Mouse (Mus musculus) lung, embryonic 14.5 days (tissue): ENCODE data around the gene Chd2. TPM values are rescaled to one million over a fixed set of nuclear protein-coding genes. Genes with fewer than 3 reads are reported as not detected.

Experiments used
- ATAC-seq: fragments of 200-750 bp; cut with Nextera tagmentation; 2 replicates; pipeline ENCODE4 v1.8.0; 2017; ENCODE audit warnings: mild to moderate bottlenecking, moderate TSS enrichment, moderate library complexity; ENCODE audit not compliant: insufficient read depth
- DNase-seq: peaks from one replicate; pipeline ENCODE4 v3.0.0-alpha.2; 2015
- H3K27ac ChIP-seq: fragments of 300-500 bp; sonication (generic); 2 replicates; pipeline ENCODE4 v1.5.1; 2014; ENCODE audit warnings: low read depth, mild to moderate bottlenecking, moderate library complexity
- H3K27me3 ChIP-seq: fragments of 300-500 bp; sonication (generic); 2 replicates; pipeline ENCODE4 v1.6.1; 2014; ENCODE audit warnings: low read length, control low read depth; ENCODE audit not compliant: insufficient read depth
- H3K36me3 ChIP-seq: fragments of 300-500 bp; sonication (generic); 2 replicates; pipeline ENCODE4 v1.6.1; 2014; ENCODE audit warnings: control low read depth; ENCODE audit not compliant: insufficient read depth
- H3K4me1 ChIP-seq: fragments of 300-500 bp; sonication (generic); 2 replicates; pipeline ENCODE4 v1.6.1; 2014; ENCODE audit warnings: antibody characterized with exemption, control low read depth; ENCODE audit not compliant: insufficient read depth
- H3K4me2 ChIP-seq: fragments of 300-500 bp; sonication (generic); 2 replicates; pipeline ENCODE4 v1.6.1; 2014; ENCODE audit warnings: mild to moderate bottlenecking
- H3K4me3 ChIP-seq: fragments of 300-500 bp; sonication (generic); 2 replicates; pipeline ENCODE4 v1.5.1; 2014; ENCODE audit warnings: low read depth, low read length
- H3K9ac ChIP-seq: fragments of 300-500 bp; sonication (generic); 2 replicates; pipeline ENCODE4 v1.6.1; 2014
- H3K9me3 ChIP-seq: fragments of 300-500 bp; sonication (generic); 2 replicates; pipeline ENCODE4 v1.6.1; 2016; ENCODE audit warnings: low read depth, low read length, control low read depth
- CTCF ChIP-seq: IDR thresholded peaks from 2 replicates; pipeline ENCODE4 v1.5.1; 2016; ENCODE audit warnings: antibody characterized with exemption, low read depth
- WGBS: fragments of 180-500 bp; shearing (Covaris S2); extraction: QIAGEN DNeasy Blood & Tissue Kit; methylation state at CpG from one replicate; pipeline ENCODE4 v1.1.7; 2014; 5-methylcytosine and 5-hydroxymethylcytosine counted together
- polyA plus RNA-seq: library from polyadenylated mRNA; unstranded; fragments of >200 nt; fragmentation: Nextera tagmentation; extraction: Ambion mirVana; gene quantifications from 2 replicates; pipeline ENCODE4 v1.2.1, GENCODE M21; 2014

Chd2 gene
- polyA plus RNA-seq, 1 experiment from 2014 or later = 62.1 TPM

DNA sequence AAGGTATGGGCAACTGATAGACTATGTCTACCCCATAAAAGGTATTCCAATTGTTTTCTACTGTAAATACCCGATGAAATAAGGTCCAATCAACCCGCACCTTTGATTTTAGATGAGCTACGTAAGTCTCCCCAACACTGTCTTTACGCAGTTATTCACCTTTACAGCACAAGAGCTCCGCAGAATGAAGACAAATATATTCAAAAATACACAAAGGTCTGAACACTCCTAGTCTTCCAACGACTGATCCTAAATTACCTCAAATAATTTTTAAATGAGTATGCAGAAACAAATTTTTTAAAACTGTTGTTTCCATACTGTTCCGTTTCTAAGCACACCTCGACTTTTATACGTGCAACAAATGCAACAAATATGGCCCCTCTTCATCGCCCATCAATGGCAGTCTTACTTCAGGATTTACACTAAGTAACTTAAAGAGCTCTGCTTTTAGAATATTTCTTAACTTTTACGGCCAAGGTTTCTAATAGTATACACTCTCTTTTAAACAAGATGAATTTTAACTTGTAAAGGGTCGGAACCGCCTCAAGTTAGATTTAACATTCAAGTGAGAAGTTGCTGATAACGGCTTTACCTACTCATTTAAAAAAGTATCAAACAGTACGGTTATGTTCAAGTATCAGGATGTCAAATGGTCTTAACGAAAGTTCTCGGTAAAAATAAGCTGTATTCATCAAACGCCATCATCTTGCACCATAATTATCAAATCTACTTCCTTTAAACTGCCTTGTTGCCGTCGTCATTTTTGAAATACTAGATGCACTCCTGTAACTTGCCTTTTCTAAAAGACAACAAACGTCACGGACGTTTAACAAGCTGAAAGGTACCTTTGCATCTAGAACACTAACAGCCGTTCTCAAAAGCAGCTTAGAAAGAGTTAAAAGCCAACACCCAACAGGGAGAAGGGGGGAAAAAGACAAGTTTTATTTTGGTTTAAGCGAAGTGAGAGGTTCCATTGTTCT lies 15.3 kb upstream of the Chd2 start:
- ATAC-seq = no peak

DNA sequence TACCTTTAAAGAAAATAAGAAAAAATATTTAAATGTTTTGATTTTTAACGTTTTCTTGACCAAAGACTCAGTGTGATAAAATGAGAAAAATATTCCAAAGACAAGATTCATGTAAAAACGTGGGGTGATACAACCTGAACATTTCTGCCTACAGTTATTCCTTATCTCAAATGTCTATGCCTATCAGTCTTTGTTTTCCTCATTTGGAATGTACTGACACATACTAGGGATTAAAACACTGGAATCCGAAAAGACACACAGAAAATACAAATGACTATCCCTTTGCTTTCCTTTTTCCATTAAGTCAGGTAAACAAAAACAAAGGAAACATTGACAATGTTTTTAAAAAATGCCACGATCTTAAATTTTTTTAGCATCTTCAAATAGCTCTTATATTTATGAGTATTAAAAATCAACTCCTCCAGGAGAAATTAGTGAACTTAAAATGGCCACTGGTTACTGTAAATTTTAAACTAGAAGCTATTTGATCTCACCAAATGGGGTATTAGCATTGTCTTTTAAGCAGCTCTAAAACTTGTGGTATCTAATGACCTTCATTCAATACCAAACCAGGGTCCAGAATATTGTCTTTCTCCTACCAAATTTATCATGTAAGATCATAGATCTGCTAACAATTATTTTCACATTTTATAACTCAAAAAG lies 14.4 kb upstream of the Chd2 start:
- Histone ChIP-seq H3K27me3 (no peaks in the 10 kb centered on the region), H3K4me2 (peak overlapping the region; percentile 65), H3K9ac (peak overlapping the region; percentile 100), H3K27ac (peak overlapping the region; percentile 100), H3K9me3 (no peaks in the 10 kb centered on the region), H3K4me3 (peak overlapping the region; percentile 100), H3K4me1 (peaks cover 11% of the 10 kb centered on the region), H3K36me3 (peaks cover 19% of the 10 kb centered on the region)
- no peak for ATAC-seq
- WGBS = 3% methylated on average over 4 of the region's 4 CpGs
- TF ChIP-seq CTCF = no peak
- DNase-seq = peak; percentile 63

More for the DNA sequence above, 15.3 kb upstream of the Chd2 start:
- Histone ChIP-seq H3K36me3 (peaks cover 12% of the 10 kb centered on the region), H3K27ac (peak overlapping the region; percentile 100), H3K4me2 (peak overlapping the region; percentile 65), H3K9me3 (no peaks in the 10 kb centered on the region), H3K9ac (peak overlapping the region; percentile 100), H3K4me1 (peaks cover 11% of the 10 kb centered on the region), H3K27me3 (no peaks in the 10 kb centered on the region), H3K4me3 (peak overlapping the region; percentile 100)
- no peak for TF ChIP-seq CTCF
- under 1% methylated on average over 25 of the region's 25 CpGs for WGBS
- peak; percentile 76 for DNase-seq

DNA sequence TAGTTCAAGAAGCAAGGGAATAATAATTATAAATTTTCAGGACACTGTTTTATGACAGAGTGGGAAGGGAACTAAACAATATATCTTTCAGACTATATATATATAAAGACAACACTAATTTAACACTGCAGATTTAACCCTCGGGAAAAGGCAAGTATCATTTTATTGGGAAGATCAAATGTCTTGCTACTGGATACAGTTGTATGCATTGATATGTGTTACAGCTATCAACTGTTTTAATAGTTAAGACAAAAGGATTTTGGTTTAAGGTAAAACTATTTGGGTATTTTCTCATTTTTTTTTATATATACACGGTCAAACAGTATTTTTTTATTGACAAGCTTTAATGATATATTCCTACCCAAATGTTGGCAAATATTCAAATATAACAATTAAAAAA lies 13.2 kb upstream of the Chd2 start:
- Histone ChIP-seq H3K9me3 (no peaks in the 10 kb centered on the region), H3K4me3 (peak overlapping the region; percentile 16; the same call in 1 of the 2 replicates), H3K9ac (no peak overlapping the region), H3K36me3 (peaks cover 28% of the 10 kb centered on the region), H3K27ac (no peak overlapping the region), H3K27me3 (no peaks in the 10 kb centered on the region), H3K4me1 (peaks cover 8% of the 10 kb centered on the region), H3K4me2 (no peak overlapping the region)
- no peak for TF ChIP-seq CTCF
- 21% methylated on average over 2 of the region's 2 CpGs for WGBS
- DNase-seq = no peak
- no peak for ATAC-seq

DNA sequence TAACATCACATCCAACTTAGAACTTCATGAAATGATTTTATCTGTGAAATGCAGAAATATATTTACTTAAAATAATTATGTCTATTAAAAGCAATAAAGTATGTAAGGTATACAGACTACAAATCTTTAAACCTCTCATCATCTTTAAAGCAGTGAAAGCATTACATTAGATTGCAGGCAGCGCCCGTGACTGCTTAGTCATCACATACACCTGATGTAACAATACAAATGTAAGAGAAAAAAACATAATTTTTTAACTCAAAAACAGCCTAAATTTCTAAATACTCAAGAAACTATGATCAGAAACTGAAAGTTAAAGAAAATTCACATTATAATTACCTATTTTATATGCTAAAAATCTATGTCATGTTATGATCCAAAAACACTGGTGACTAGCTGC lies 11.5 kb upstream of the Chd2 start:
- Histone ChIP-seq H3K36me3 (peaks cover 44% of the 10 kb centered on the region), H3K27me3 (no peaks in the 10 kb centered on the region), H3K4me3 (no peak overlapping the region; the same call in 1 of the 2 replicates), H3K9me3 (no peaks in the 10 kb centered on the region), H3K4me2 (peak overlapping the region; percentile 53), H3K27ac (no peak overlapping the region), H3K9ac (no peak overlapping the region), H3K4me1 (0 out of 2 replicates have a peak, but pooled peaks cover 4% of the 10 kb centered on the region)
- ATAC-seq (no peak), DNase-seq (no peak)
- WGBS = 60% methylated on average over 2 of the region's 2 CpGs
- no peak for TF ChIP-seq CTCF

DNA sequence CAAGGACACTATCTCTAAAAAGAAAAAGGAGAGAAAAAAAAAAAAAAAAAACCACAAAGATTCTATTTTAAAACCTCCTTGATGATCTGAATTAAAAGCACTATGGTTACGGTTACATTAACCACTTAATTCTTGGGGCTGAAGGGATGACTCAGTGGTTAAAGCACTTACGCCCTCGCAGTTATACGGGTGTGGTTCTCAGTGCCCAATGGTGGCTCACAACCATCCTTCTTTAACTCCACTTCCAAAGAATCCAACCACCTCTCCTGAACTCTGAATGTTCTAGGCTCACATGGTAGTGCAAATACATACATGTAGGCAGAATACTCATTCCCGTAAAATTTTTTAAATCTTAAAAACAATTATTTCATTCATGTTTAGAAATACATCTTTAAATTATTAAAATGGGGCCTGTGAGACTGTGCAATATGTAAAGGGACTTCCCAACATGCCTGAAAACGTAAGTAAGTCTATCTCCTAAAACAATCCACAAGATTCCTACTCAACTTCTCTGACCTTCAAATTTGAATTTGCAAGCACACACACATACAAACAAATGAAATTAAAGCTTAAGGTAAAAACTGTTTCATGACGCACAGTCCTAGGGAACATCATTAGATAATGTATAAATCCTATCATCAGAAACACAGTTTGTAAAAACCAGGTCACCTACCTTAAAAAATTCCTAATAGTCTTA lies 10.6 kb upstream of the Chd2 start:
- H3K27ac ChIP-seq = no peak overlapping the region
- H3K4me1 ChIP-seq = 0 out of 2 replicates have a peak, but pooled peaks cover 4% of the 10 kb centered on the region
- H3K36me3 ChIP-seq = peaks cover 48% of the 10 kb centered on the region
- H3K4me3 ChIP-seq = peak overlapping the region; percentile 19
- H3K9ac ChIP-seq = peak overlapping the region; percentile 36
- peak overlapping the region; percentile 53 for H3K4me2 ChIP-seq
- no peak for TF ChIP-seq CTCF
- ATAC-seq (no peak), DNase-seq (no peak)
- WGBS = 73% methylated on average over 7 of the region's 7 CpGs
- no peaks in the 10 kb centered on the region for H3K27me3 ChIP-seq
- no peaks in the 10 kb centered on the region for H3K9me3 ChIP-seq

DNA sequence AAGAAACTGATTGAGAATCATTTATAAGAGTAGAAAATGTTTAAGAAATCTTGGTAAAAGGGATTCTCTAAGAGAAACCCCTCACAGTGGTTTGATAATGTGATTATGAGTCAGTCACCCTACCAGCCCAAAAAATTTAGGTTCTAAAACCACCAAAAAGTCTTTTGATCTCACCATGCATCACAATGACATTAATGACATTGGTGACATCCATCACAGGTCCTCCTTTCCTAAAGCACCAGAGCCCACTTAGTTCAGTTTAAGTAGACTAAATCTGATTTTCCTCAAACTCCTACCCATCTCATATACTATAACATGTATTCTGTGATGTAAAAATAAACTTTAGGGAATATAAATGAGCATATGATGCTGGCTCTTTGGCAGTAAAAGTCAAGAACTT lies 9.7 kb upstream of the Chd2 start:
- ATAC-seq (no peak), DNase-seq (no peak)
- H3K27me3 ChIP-seq = no peaks in the 10 kb centered on the region
- H3K4me1 ChIP-seq = peaks cover 9% of the 10 kb centered on the region; the same call in 1 of the 2 replicates
- no peak overlapping the region for H3K27ac ChIP-seq
- H3K4me2 ChIP-seq = no peak overlapping the region
- H3K4me3 ChIP-seq = no peak overlapping the region
- no peaks in the 10 kb centered on the region for H3K9me3 ChIP-seq
- no peak overlapping the region for H3K9ac ChIP-seq
- no peak for TF ChIP-seq CTCF
- peaks cover 56% of the 10 kb centered on the region for H3K36me3 ChIP-seq

DNA sequence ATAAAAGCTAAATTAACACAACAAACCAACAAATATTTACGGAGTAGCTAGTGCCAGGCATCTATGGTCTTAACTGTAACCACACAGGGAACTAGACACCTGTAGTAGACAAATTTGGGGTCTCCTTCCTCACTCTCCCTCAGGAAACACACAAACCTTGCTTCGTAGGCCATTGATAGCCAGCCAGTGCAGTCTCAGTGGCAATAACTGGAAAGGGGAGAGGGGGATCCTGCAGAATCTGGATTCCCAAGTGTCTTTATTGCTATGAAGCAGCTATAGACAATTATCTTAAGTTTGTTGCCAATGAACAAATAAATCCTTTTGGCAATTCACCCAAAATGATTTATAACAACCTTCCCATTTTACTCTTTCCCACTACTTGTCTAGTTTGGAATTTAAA lies 6.4 kb upstream of the Chd2 start:
- 77% methylated on average over 2 of the region's 2 CpGs for WGBS
- no peaks in the 10 kb centered on the region for H3K9me3 ChIP-seq
- H3K27ac ChIP-seq = no peak overlapping the region
- DNase-seq (no peak), ATAC-seq (no peak)
- peaks cover 74% of the 10 kb centered on the region for H3K36me3 ChIP-seq
- TF ChIP-seq CTCF = no peak
- H3K9ac ChIP-seq = no peak overlapping the region
- peaks cover 9% of the 10 kb centered on the region; the same call in 1 of the 2 replicates for H3K4me1 ChIP-seq
- no peak overlapping the region for H3K4me3 ChIP-seq
- H3K27me3 ChIP-seq = no peaks in the 10 kb centered on the region
- no peak overlapping the region for H3K4me2 ChIP-seq
